Mouse (Mus musculus) bone marrow macrophage, adult 2 months (primary cell): ENCODE measurements around the gene Fndc10. TPM values are rescaled to one million over a fixed set of nuclear protein-coding genes. Genes with fewer than 3 reads are reported as not detected.
"Not testable (repeated sequence)": the region's sequence is repeated elsewhere in the genome, so short reads cannot be mapped to it uniquely, and the experiment has no call there.

Experiments
- H3K27ac ChIP-seq: 2 replicates; pipeline ENCODE4 v1.5.1; 2012; ENCODE audit warnings: low read depth, low read length; ENCODE audit not compliant: insufficient read depth
- H3K4me1 ChIP-seq: 2 replicates; pipeline ENCODE4 v1.6.1; 2012; ENCODE audit warnings: low read length; ENCODE audit not compliant: control insufficient read depth, insufficient read depth
- H3K4me3 ChIP-seq: 2 replicates; pipeline ENCODE4 v1.5.1; 2012; ENCODE audit warnings: mild to moderate bottlenecking, low read length, moderate library complexity; ENCODE audit not compliant: insufficient read depth
- CTCF ChIP-seq: IDR thresholded peaks from 2 replicates; pipeline ENCODE4 v1.5.1; 2012; ENCODE audit warnings: low read depth, mild to moderate bottlenecking, low read length, moderate library complexity
- POLR2A ChIP-seq: IDR thresholded peaks from 2 replicates; pipeline ENCODE4 v1.6.1; 2012; ENCODE audit warnings: mild to moderate bottlenecking, low read depth, low read length, borderline replicate concordance
- polyA plus RNA-seq: library from polyadenylated mRNA; stranded (reverse); fragments of >200 nt; gene quantifications from 2 replicates; pipeline ENCODE4 v1.2.4, GENCODE M21; 2012; ENCODE audit not compliant: missing spikeins, insufficient read depth, insufficient read length

Gene Fndc10
- polyA plus RNA-seq, 1 experiment = 1.0 TPM

DNA sequence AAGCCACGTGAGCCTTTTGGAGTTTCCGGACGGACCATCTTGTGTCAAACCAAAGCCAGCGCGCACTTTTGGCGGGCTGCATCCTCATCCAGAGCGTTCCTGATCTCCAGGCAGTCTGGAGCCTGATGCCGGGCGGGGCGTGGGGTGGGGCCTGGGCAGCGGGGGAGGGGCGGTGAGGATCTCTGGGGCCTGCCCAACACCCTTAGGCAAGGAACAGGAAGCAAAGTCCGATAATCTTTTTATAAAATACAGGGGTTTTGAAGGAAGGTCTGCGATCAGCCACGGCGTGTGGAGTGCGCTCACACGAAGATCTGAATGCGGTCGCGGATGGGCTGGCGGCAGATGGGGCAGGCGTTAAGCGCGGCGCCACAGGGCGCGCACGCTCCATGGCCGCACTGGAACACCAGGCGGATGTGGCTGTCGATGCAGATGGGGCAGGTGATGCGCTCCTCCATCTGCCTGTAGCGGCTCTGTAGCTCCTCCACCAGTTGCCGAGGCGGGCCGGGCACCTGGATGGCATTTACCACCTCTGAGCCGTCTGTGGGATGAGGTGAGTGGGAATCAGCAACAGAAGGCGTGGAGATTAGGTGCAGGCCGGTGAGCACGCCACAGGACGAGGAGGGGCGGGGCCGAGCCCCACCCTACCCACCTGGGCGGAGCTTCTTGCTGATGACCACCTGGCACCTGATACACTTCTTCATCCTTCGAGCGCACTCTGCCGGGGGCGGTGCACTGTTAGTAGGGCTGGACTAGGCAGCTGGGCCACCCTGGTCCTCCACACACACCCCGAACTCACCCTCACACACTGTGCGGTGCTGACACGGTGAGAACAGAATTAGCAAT lies 39.5 kb upstream of the Fndc10 start:
- Histone ChIP-seq H3K4me1 (peaks cover 5% of the 10 kb centered on the region; the same call in 1 of the 2 replicates), H3K4me3 (peak overlapping the region; percentile 50), H3K27ac (no peak overlapping the region)
- TF ChIP-seq CTCF (no peak), POLR2A (no peak)

DNA sequence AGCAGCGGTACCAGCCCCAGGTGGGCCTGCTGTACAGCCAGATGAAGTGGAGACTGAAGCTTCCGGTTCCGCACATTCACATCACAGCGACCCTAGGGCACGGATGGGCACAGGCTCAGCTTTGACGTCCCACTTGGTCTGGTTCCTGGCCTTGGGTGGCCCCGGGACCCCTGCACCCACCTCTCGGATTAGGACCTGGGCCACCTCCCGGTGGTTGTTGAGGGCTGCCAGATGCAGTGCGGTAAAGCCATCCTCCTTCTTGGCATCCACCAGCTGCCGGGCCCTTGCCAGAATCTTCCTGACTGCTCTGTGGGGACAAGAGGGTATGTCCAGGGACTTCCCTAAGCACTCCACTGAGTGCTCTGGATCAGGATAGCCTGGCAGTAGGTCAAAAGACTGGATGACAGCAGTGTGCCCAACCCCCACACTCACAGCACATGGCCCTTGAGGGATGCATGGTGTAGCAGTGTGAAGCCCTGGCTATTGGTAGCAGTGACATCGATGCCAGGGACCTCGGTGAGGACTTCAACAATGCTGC lies 37.9 kb upstream of the Fndc10 start:
- H3K4me1 ChIP-seq = peaks cover 5% of the 10 kb centered on the region; the same call in 1 of the 2 replicates
- H3K4me3 ChIP-seq = no peak overlapping the region
- H3K27ac ChIP-seq = no peak overlapping the region
- TF ChIP-seq CTCF = no peak
- TF ChIP-seq POLR2A = no peak

GRCm38 (mm10) chr4:155658961-155659360 lies 35.2 kb upstream of the Fndc10 start:
- peaks cover 2% of the 10 kb centered on the region; the same call in 1 of the 2 replicates for H3K4me1 ChIP-seq
- TF ChIP-seq POLR2A (no peak), CTCF (no peak)

GRCm38 (mm10) chr4:155660641-155661040 lies 33.5 kb upstream of the Fndc10 start:
- no peak overlapping the region for H3K4me3 ChIP-seq
- TF ChIP-seq POLR2A (no peak), CTCF (no peak)
- no peak overlapping the region for H3K27ac ChIP-seq
- H3K4me1 ChIP-seq = no peaks in the 10 kb centered on the region

More at GRCm38 (mm10) chr4:155658961-155659360, 35.2 kb upstream of the Fndc10 start:
- no peak overlapping the region for H3K4me3 ChIP-seq
- H3K27ac ChIP-seq = no peak overlapping the region

GRCm38 (mm10) chr4:155666903-155667302 lies 27.2 kb upstream of the Fndc10 start:
- Histone ChIP-seq H3K4me1 (peaks cover 9% of the 10 kb centered on the region), H3K27ac (peak overlapping the region; percentile 44), H3K4me3 (no peak overlapping the region)
- TF ChIP-seq POLR2A (no peak), CTCF (no peak)

DNA sequence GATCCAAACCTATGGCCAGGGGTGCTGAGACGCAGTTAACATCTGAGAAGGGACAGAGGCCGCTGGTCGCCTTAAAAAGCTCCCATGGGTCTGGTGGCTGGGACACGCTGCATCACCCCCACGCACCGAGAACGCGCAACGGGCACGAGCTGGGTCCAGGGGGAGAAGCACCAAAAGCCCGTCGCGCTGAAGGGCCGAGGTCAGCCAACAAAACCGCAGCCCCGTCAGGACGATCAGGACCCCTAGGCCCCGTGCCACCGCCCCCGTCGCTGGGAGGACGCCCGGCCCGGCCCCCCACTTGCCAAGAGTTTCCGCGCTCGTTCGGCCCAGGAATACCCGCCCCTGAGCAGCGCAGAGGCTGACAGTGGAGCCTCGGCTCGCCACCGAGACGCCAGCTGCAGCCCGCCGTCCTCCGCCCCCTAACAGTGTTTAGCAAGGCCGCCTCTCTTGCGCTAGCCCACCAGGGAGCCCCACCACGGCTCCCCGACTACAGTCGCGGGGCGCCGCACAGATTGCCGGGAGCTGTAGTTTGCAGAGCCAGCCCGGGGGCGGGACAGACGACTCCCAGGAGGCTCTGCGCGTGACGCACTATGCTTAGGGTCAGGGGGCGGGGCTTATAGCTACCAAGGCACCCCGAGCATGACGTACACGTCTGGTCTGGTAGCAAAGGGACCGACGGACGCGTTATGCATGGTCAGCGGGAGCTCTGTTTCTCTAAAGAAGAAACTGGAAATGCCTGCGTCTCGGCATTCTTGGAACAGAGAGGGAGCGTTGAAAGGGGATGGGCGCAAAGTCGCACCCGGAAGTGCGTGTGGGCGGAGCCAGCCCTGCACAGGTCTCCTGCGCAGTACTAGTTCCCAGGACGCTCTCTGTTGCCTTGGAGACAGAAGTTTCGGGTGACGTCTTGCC lies 25.2 kb upstream of the Fndc10 start, which contains the start of gene Mib2:
TSS of gene Mib2 (minus strand) at position 510 of the 909 bp plus-strand sequence.
- Histone ChIP-seq H3K4me1 (peaks cover 9% of the 10 kb centered on the region), H3K4me3 (peak within 1 kb of the TSS; percentile 97), H3K27ac (peak within 1 kb of the TSS; percentile 89)
- TF ChIP-seq POLR2A (no peak), CTCF (no peak)

DNA sequence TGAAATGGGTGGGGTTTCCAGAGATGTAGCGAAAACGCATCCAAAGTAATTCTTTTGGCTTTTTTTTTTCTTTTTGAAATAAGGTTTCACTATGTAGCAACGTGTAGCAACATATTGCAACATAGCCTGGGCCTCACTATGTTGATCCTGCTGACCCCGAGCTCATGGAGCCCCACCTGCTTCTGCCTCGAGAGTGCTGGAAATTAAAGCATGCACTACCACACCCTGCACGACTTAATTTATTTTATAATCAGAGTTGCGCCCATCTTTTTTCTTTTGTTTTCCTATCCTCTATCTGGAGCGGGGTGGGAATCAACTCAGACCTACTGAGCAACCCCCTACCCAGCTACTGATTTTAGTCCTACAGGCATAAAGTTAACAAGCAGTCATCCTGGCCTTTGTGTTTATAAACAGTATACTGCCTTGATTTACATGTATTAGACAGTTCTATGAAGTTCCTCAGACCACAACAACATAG lies 24.5 kb upstream of the Fndc10 start:
- H3K27ac ChIP-seq = no peak overlapping the region
- TF ChIP-seq CTCF (no peak), POLR2A (no peak)
- peaks cover 9% of the 10 kb centered on the region for H3K4me1 ChIP-seq
- H3K4me3 ChIP-seq = peak overlapping the region; percentile 97

DNA sequence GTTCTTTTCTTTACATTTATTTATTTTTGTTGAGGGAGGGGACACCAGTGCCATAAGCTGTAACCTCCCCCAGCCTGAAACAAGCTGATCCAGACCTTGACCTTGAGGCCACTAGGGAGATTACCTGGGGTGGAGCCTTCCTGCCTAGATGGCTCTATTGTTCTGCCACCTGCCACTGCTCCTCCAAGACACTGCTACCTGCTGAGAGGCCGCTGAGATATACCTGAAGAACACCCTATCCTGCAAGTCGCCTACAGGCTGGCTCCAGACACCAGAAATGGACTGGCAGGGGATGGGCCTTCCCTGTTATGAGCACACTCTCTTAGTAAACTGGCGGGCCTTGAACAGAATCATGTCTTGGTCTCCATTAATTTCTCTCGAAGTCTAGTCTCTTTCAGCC lies 23.9 kb upstream of the Fndc10 start:
- not testable (repeated sequence) for H3K27ac ChIP-seq, H3K4me1 ChIP-seq, H3K4me3 ChIP-seq

- Histone ChIP-seq H3K4me1 (peaks cover 6% of the 10 kb centered on the region), H3K27ac (no peak overlapping the region), H3K4me3 (no peak overlapping the region)
- TF ChIP-seq POLR2A (no peak), CTCF (no peak)
These were observed 22.1 kb upstream of the Fndc10 start for GRCm38 (mm10) chr4:155672082-155672481.
